Mouse (Mus musculus) ES-Bruce4 (cell line): ENCODE measurements at regions not wholly inside any gene's neighbourhood (a gene's known extent, or its start where the extent isn't known, plus 50 kb on each side); places are given as distances from the start of the nearest gene placed in this dataset.

Experiments used
- CTCF ChIP-seq: IDR thresholded peaks from one replicate; pipeline ENCODE4 v1.8.1; 2011; ENCODE audit warnings: low read depth, low read length
- POLR2A ChIP-seq: IDR thresholded peaks from one replicate; pipeline ENCODE4 v1.8.1; 2011; ENCODE audit warnings: low read length; ENCODE audit not compliant: insufficient read depth

DNA sequence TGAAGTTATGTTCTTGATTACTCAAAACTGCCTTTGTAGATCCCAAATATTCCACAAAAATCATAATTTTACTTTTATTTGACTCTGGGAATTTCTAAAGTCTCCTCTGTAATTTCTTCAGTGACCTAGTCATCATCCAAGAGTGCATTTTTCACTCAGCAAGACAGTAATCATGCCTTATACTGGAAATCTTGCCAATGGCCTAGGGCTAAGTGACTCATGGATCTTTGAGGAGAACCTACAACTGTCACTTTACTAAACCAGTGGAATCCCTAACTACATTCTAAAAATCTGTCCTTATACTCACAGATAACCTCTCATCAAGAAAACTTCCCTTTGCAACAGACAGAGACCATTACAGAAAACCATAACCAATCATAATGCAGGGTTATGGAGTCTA, 98.0 kb upstream of the Tbc1d5 start:
- TF ChIP-seq CTCF (no peak), POLR2A (no peak)
